Mouse (Mus musculus): ENCODE results near the gene Scml4. TPM values are rescaled to one million over a fixed set of nuclear protein-coding genes. Genes with fewer than 3 reads are reported as not detected.

The Scml4 gene
- polyA plus RNA-seq, 1 experiment from 2014 or later, result 0.91 TPM

- no peaks in the 10 kb centered on the region for H3K9me3 ChIP-seq (replicated peaks; ENCODE audit: control insufficient read depth, low read length)
- H3K36me3 ChIP-seq (ENCODE audit: control insufficient read depth, insufficient read depth), result no peaks in the 10 kb centered on the region
- H3K9ac ChIP-seq (ENCODE audit: low read depth, low read length), result no peak overlapping the region
- H3K27ac ChIP-seq (ENCODE audit: low read length), result no peak overlapping the region
- no peak overlapping the region for H3K4me3 ChIP-seq (ENCODE audit: low read depth, low read length)
- WGBS (ENCODE audit: insufficient replicate concordance), result 40% methylated on average over 6 of the region's 6 CpGs
- H3K27me3 ChIP-seq (ENCODE audit: control insufficient read depth, insufficient read depth, low read depth, low read length), result no peaks in the 10 kb centered on the region
- H3K4me1 ChIP-seq (ENCODE audit: control insufficient read depth, low read depth, low read length), result no peaks in the 10 kb centered on the region
- ATAC-seq (ENCODE audit: low read depth), result no peak
- H3K4me2 ChIP-seq (ENCODE audit: low read depth, low read length), result no peak overlapping the region
These were observed 9.3 kb downstream of the Scml4 start for GRCm38 (mm10) chr10:42869467-42869866.

DNA sequence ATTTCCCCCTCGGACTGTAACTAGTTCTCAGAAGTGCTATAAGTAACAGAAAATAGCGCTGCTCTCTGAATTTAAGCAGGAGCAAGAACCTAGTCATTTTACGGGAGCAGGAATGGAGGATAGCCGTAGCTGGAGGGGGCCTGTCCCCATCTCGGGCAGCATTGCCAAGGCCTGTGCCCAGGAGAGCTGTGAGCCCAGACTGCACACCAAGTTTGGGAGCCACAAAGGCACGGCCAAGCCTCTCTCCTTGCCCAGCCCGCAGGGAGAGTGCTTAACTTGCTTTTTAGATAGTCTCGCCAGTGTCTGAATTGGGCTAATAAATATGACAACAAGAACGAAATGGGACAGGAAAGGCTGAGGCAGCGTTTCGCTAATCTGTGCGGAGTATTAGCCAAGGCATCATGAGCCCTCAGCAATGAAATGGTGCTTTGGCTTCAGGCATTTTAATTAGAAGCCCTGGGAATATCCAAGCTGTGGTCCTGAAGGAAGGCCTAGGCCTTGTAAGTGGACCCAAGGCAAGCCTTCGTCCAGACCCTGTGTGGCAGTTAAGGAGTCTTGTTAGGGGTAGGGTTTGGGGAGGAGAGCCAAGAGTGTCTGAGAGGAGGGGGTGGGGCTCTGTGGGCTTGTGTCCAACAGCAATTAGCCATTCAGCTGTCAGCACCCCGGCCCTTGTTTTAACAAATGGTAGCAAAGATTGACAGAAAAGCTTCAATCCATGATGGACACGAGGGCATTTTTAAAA lies 12.3 kb downstream of the Scml4 start:
- Histone ChIP-seq H3K27me3 (ENCODE audit: control insufficient read depth, insufficient read depth, low read depth, low read length) (no peaks in the 10 kb centered on the region), H3K4me1 (ENCODE audit: control insufficient read depth, low read depth, low read length) (no peaks in the 10 kb centered on the region), H3K4me3 (ENCODE audit: low read depth, low read length) (no peak overlapping the region), H3K4me2 (ENCODE audit: low read depth, low read length) (no peak overlapping the region), H3K9me3 (replicated peaks; ENCODE audit: control insufficient read depth, low read length) (no peaks in the 10 kb centered on the region), H3K27ac (ENCODE audit: low read length) (no peak overlapping the region), H3K9ac (ENCODE audit: low read depth, low read length) (no peak overlapping the region), H3K36me3 (ENCODE audit: control insufficient read depth, insufficient read depth) (no peaks in the 10 kb centered on the region)
- 66% methylated on average over 15 of the region's 15 CpGs for WGBS (ENCODE audit: insufficient replicate concordance)
- ATAC-seq (ENCODE audit: low read depth), result no peak

DNA sequence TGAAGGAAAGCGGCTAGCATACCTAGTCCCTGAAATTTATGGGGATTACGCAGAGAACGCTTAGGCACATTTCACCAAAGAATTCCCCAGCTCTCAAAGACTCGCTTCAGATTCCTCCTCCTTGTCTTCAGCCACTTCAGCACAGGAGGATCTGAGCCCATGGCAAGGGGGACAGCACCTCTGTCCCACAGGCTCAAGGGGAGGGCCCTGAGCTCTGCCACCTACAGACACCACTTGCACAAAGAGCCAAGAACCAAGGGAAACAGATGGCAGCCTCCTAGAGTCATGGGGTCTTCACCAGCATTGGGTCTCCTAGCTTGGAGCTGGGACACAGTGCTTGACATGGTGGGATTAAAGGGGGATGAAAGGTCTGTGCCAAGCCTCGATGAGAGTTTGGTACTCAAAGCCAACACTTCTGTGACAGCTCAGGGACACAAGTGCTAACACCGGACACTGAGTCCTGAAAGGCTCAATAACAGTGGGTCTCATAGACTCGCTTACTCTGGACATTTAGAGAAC lies 13.0 kb downstream of the Scml4 start:
- Histone ChIP-seq H3K4me1 (ENCODE audit: control insufficient read depth, low read depth, low read length) (no peaks in the 10 kb centered on the region), H3K9me3 (replicated peaks; ENCODE audit: control insufficient read depth, low read length) (no peaks in the 10 kb centered on the region), H3K4me2 (ENCODE audit: low read depth, low read length) (no peak overlapping the region), H3K9ac (ENCODE audit: low read depth, low read length) (no peak overlapping the region), H3K36me3 (ENCODE audit: control insufficient read depth, insufficient read depth) (no peaks in the 10 kb centered on the region), H3K27ac (ENCODE audit: low read length) (no peak overlapping the region), H3K27me3 (ENCODE audit: control insufficient read depth, insufficient read depth, low read depth, low read length) (no peaks in the 10 kb centered on the region), H3K4me3 (ENCODE audit: low read depth, low read length) (no peak overlapping the region)
- ATAC-seq (ENCODE audit: low read depth), result no peak
- WGBS (ENCODE audit: insufficient replicate concordance), result 78% methylated on average over 7 of the region's 7 CpGs

DNA sequence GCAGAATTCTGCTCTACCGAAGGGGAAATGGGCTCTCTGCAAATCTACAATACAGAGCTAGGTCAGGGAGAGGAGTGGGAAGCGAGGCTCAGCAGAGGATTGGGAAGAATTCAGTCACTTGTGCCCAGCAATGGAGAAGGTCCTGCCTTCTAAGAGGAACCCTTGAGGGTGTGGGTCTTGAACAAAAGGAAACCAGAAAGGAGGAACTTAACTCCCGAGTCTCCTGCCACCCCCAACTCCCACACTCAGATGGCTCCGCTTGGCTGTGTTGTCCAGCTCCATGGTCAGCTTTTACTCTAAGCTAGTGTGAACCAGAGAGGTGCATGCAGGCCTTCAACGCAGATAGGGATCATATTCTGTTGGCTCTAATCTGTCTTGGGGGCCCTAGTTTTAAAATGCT lies 16.0 kb downstream of the Scml4 start:
- H3K27me3 ChIP-seq (ENCODE audit: control insufficient read depth, insufficient read depth, low read depth, low read length), result no peaks in the 10 kb centered on the region

GRCm38 (mm10) chr10:42879269-42879681 lies 19.1 kb downstream of the Scml4 start:
- H3K9ac ChIP-seq (ENCODE audit: low read depth, low read length), result no peak overlapping the region
- H3K27me3 ChIP-seq (ENCODE audit: control insufficient read depth, insufficient read depth, low read depth, low read length), result no peaks in the 10 kb centered on the region
- no peaks in the 10 kb centered on the region for H3K9me3 ChIP-seq (replicated peaks; ENCODE audit: control insufficient read depth, low read length)
- no peak overlapping the region for H3K4me3 ChIP-seq (ENCODE audit: low read depth, low read length)
- 54% methylated on average over 5 of the region's 5 CpGs for WGBS (ENCODE audit: insufficient replicate concordance)
- no peak overlapping the region for H3K4me2 ChIP-seq (ENCODE audit: low read depth, low read length)
- no peaks in the 10 kb centered on the region for H3K36me3 ChIP-seq (ENCODE audit: control insufficient read depth, insufficient read depth)
- no peak overlapping the region for H3K27ac ChIP-seq (ENCODE audit: low read length)
- H3K4me1 ChIP-seq (ENCODE audit: control insufficient read depth, low read depth, low read length), result no peaks in the 10 kb centered on the region
- ATAC-seq (ENCODE audit: low read depth), result no peak

More for the DNA sequence above, 16.0 kb downstream of the Scml4 start:
- H3K9me3 ChIP-seq (replicated peaks; ENCODE audit: control insufficient read depth, low read length), result no peaks in the 10 kb centered on the region
- H3K9ac ChIP-seq (ENCODE audit: low read depth, low read length), result no peak overlapping the region
- WGBS (ENCODE audit: insufficient replicate concordance), result 24% methylated on average over 5 of the region's 5 CpGs
- no peak for ATAC-seq (ENCODE audit: low read depth)
- H3K4me1 ChIP-seq (ENCODE audit: control insufficient read depth, low read depth, low read length), result no peaks in the 10 kb centered on the region
- no peak overlapping the region for H3K4me3 ChIP-seq (ENCODE audit: low read depth, low read length)
- no peak overlapping the region for H3K27ac ChIP-seq (ENCODE audit: low read length)
- no peaks in the 10 kb centered on the region for H3K36me3 ChIP-seq (ENCODE audit: control insufficient read depth, insufficient read depth)
- H3K4me2 ChIP-seq (ENCODE audit: low read depth, low read length), result no peak overlapping the region

DNA sequence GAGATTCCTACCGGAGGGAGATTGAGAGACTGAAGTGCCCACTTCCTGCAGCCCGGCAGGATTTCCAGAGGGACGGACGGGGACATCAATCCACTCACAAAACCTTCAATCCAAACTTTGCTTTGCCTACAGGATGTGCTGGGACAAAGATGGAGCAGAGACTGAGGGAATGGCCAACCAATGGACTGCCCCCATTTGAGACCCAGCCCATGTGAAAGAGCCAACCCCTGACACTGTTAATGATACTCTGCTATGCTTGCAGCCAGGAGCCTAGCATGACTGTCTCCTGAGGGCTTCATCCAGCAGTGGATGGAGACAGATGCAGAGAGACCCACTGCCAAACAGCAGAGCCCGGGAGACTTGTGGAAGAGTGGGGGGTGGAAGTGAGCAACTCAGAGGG lies 19.5 kb downstream of the Scml4 start:
- Histone ChIP-seq H3K4me3 (ENCODE audit: low read depth, low read length) (no peak overlapping the region), H3K36me3 (ENCODE audit: control insufficient read depth, insufficient read depth) (no peaks in the 10 kb centered on the region), H3K9me3 (replicated peaks; ENCODE audit: control insufficient read depth, low read length) (no peaks in the 10 kb centered on the region), H3K4me1 (ENCODE audit: control insufficient read depth, low read depth, low read length) (no peaks in the 10 kb centered on the region), H3K4me2 (ENCODE audit: low read depth, low read length) (no peak overlapping the region), H3K27me3 (ENCODE audit: control insufficient read depth, insufficient read depth, low read depth, low read length) (no peaks in the 10 kb centered on the region), H3K27ac (ENCODE audit: low read length) (no peak overlapping the region), H3K9ac (ENCODE audit: low read depth, low read length) (no peak overlapping the region)
- 49% methylated on average over 5 of the region's 5 CpGs for WGBS (ENCODE audit: insufficient replicate concordance)
- no peak for ATAC-seq (ENCODE audit: low read depth)

DNA sequence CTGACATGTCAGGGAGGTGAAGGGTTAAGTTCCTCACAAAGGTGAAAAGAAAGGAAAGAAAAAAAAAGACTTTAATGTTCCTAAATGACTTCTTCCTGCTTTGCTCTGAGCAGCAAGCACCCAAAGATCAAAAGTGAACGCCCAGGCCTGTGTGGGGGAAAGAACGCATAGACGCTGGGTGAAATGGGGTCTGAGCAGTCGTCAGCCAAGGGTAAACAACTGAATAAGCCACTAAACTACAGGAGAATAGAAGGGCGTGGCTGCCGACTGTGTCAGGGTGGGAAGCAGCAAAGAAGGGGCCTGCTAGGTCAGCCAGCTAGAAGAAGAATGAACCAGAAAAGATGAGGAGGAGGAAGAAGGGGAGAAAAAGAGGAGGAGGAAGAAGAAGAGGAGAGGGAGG lies 26.9 kb downstream of the Scml4 start:
- no peak overlapping the region for H3K4me3 ChIP-seq (ENCODE audit: low read depth, low read length)
- no peak overlapping the region for H3K4me2 ChIP-seq (ENCODE audit: low read depth, low read length)
- H3K36me3 ChIP-seq (ENCODE audit: control insufficient read depth, insufficient read depth), result no peaks in the 10 kb centered on the region
- no peak for ATAC-seq (ENCODE audit: low read depth)
- H3K27ac ChIP-seq (ENCODE audit: low read length), result no peak overlapping the region
- no peaks in the 10 kb centered on the region for H3K27me3 ChIP-seq (ENCODE audit: control insufficient read depth, insufficient read depth, low read depth, low read length)
- no peaks in the 10 kb centered on the region for H3K9me3 ChIP-seq (replicated peaks; ENCODE audit: control insufficient read depth, low read length)
- H3K9ac ChIP-seq (ENCODE audit: low read depth, low read length), result no peak overlapping the region
- no peaks in the 10 kb centered on the region for H3K4me1 ChIP-seq (ENCODE audit: control insufficient read depth, low read depth, low read length)
- 20% methylated on average over 6 of the region's 6 CpGs for WGBS (ENCODE audit: insufficient replicate concordance)

- Histone ChIP-seq H3K4me3 (ENCODE audit: low read depth, low read length) (no peak overlapping the region), H3K36me3 (ENCODE audit: control insufficient read depth, insufficient read depth) (no peaks in the 10 kb centered on the region), H3K4me2 (ENCODE audit: low read depth, low read length) (no peak overlapping the region), H3K4me1 (ENCODE audit: control insufficient read depth, low read depth, low read length) (no peaks in the 10 kb centered on the region), H3K27ac (ENCODE audit: low read length) (no peak overlapping the region), H3K9ac (ENCODE audit: low read depth, low read length) (no peak overlapping the region), H3K27me3 (ENCODE audit: control insufficient read depth, insufficient read depth, low read depth, low read length) (no peaks in the 10 kb centered on the region), H3K9me3 (replicated peaks; ENCODE audit: control insufficient read depth, low read length) (no peaks in the 10 kb centered on the region)
- ATAC-seq (ENCODE audit: low read depth), result no peak
- WGBS (ENCODE audit: insufficient replicate concordance), result 55% methylated on average over 5 of the region's 5 CpGs
These were observed 28.1 kb downstream of the Scml4 start for GRCm38 (mm10) chr10:42888241-42888640.

DNA sequence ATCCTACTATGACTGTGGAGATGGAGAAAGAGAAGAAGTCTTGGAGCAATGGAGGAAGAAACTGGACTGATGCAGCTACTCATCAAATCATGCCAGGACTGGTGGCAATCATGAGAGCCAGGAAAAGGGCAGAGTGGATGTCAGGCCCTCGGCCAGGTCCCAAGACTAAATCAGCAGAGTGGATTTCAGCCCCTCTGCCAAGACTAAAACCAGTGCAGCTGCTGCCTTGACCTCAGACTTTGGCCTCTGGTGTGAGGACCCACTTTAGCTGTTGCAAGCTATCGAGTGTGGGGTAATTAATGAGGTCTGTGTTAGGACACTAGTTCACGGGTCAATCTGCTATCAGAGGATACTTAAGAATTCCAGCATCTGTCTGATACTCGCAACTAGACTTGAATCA lies 30.2 kb downstream of the Scml4 start:
- Histone ChIP-seq H3K4me1 (ENCODE audit: control insufficient read depth, low read depth, low read length) (no peaks in the 10 kb centered on the region), H3K27ac (ENCODE audit: low read length) (no peak overlapping the region), H3K4me3 (ENCODE audit: low read depth, low read length) (no peak overlapping the region), H3K4me2 (ENCODE audit: low read depth, low read length) (no peak overlapping the region), H3K9me3 (replicated peaks; ENCODE audit: control insufficient read depth, low read length) (no peaks in the 10 kb centered on the region), H3K36me3 (ENCODE audit: control insufficient read depth, insufficient read depth) (no peaks in the 10 kb centered on the region), H3K27me3 (ENCODE audit: control insufficient read depth, insufficient read depth, low read depth, low read length) (no peaks in the 10 kb centered on the region), H3K9ac (ENCODE audit: low read depth, low read length) (no peak overlapping the region)
- 55% methylated on average over 4 of the region's 4 CpGs for WGBS (ENCODE audit: insufficient replicate concordance)
- no peak for ATAC-seq (ENCODE audit: low read depth)

Measured in liver, embryonic 16.5 days (tissue).